Comparison of ENCODE assay signal across 8 mouse cellular contexts in the genomic region with DNA sequence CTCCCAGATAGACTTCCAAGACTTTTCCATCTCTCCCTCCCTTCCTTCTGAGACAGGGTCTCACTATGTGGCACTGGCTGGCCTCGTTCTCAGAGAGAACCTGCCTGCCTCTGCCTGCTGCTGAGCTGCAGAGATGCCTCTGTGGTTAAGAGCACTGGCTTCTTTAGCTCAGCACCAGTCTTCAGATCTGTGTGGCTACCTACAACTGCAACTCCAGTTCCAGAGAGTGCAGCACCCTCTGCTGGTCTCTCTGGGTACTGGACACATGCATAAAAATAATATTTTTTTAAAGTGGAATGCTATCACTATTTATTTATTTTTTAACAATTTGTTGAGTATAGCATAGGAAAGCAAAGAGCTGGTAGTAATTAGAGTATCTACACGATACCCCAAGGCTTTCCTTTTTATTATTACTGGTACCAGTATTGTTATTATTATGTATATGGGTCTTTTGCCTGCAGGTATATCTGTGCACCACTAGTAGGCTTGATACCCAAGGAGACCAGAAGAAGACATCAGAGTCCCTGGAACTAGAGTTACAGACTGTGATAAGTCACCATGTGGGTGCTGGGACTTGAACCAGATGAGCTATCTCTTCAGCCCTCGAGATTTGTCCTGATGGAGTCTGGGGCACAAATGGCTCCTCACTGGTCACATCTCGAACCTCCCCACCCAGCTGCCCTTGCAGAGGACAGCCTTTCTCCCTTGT. TPM values are rescaled to one million over a fixed set of nuclear protein-coding genes. Genes with fewer than 3 reads are reported as not detected.
DNase-seq lines count a peak whose midpoint lies in the region; ATAC-seq and TF ChIP-seq lines count a peak whose summit lies in the region.

No protein-coding gene starts in this region.

- TF ChIP-seq POLR2A in embryonic fibroblast, embryonic 13.5 days (IDR thresholded peaks at IDR 0.05; ENCODE audit: low read depth, low read length) = no peak

- no peak overlapping the region for H3K4me3 ChIP-seq in kidney, postnatal 0 days (replicated peaks; ENCODE audit: low read depth, low read length)
- no peak overlapping the region for H3K4me3 ChIP-seq in kidney, embryonic 15.5 days (replicated peaks)
- H3K4me3 ChIP-seq in embryonic fibroblast, embryonic 13.5 days (ENCODE audit: insufficient read depth, low read length) = no peak overlapping the region

- no peaks in the 10 kb centered on the region for H3K9me3 ChIP-seq in kidney, postnatal 0 days (replicated peaks; ENCODE audit: low read length)
- no peaks in the 10 kb centered on the region; the same call in 1 of the 2 replicates for H3K9me3 ChIP-seq in kidney, embryonic 15.5 days (replicated peaks)

- H3K4me1 ChIP-seq in kidney, postnatal 0 days (replicated peaks; ENCODE audit: insufficient read depth, low read length) = no peaks in the 10 kb centered on the region
- H3K4me1 ChIP-seq in kidney, embryonic 15.5 days = peaks cover 4% of the 10 kb centered on the region; the same call in 1 of the 2 replicates
- H3K4me1 ChIP-seq in embryonic fibroblast, embryonic 13.5 days (ENCODE audit: control insufficient read depth, insufficient read depth, low read length) = no peaks in the 10 kb centered on the region

- H3K9ac ChIP-seq in kidney, postnatal 0 days (ENCODE audit: low read depth, low read length) = no peak overlapping the region
- H3K9ac ChIP-seq in kidney, embryonic 15.5 days = no peak overlapping the region

- WGBS in kidney, postnatal 0 days = 78% methylated on average over 4 of the region's 4 CpGs
- 68% methylated on average over 4 of the region's 4 CpGs for WGBS in kidney, embryonic 15.5 days

- TF ChIP-seq CTCF in kidney, postnatal 0 days (IDR thresholded peaks at IDR 0.05; ENCODE audit: low read depth) = peak; percentile 73
- peak; percentile 22; the same call in 1 of the 2 replicates for TF ChIP-seq CTCF in embryonic fibroblast, embryonic 13.5 days (IDR thresholded peaks at IDR 0.05; ENCODE audit: borderline replicate concordance, insufficient read depth, low read length)

- ATAC-seq in kidney, postnatal 0 days (replicated peaks; ENCODE audit: low FRiP score, low read depth) = peak; percentile 48; the same call in 1 of the 2 replicates
- no peak for ATAC-seq in kidney, embryonic 15.5 days (replicated peaks; ENCODE audit: low FRiP score)

- no peaks in the 10 kb centered on the region for H3K36me3 ChIP-seq in kidney, postnatal 0 days (ENCODE audit: insufficient read depth, low read length)
- H3K36me3 ChIP-seq in kidney, embryonic 15.5 days = no peaks in the 10 kb centered on the region

- no peak overlapping the region for H3K4me2 ChIP-seq in kidney, postnatal 0 days (ENCODE audit: low read length)
- no peak overlapping the region for H3K4me2 ChIP-seq in kidney, embryonic 15.5 days

- DNase-seq in adrenal gland, adult 18-20 months (ENCODE audit: low spot score in 2 of 2) = peak; percentile 64 to 76
- no peak for DNase-seq in adrenal gland, adult 8-10 months
- DNase-seq in kidney, postnatal 0 days (ENCODE audit: low spot score) = peak; percentile 41
- DNase-seq in MN1 (ENCODE audit: low spot score) = peak; percentile 65
- peak; percentile 48 to 63 for DNase-seq in lung, adult 18-20 months
- DNase-seq in spleen, postnatal 36 days (ENCODE audit: low spot score in 2 of 2) = peak; percentile 46 to 48

- no peaks in the 10 kb centered on the region for H3K27me3 ChIP-seq in kidney, postnatal 0 days (ENCODE audit: insufficient read depth, low read length)
- no peaks in the 10 kb centered on the region for H3K27me3 ChIP-seq in kidney, embryonic 15.5 days

- no peak overlapping the region for H3K27ac ChIP-seq in kidney, postnatal 0 days
- no peak overlapping the region for H3K27ac ChIP-seq in kidney, embryonic 15.5 days
- no peak overlapping the region for H3K27ac ChIP-seq in embryonic fibroblast, embryonic 13.5 days (ENCODE audit: insufficient read depth, low read length)

RNA-seq across cellular contexts. Expression of a gene that starts 13.0 kb away (rescaled TPM):
- total RNA-seq in adrenal gland, adult 18-20 months (2021) = 10 to 100 TPM; 61.9 to 78.4 TPM
- total RNA-seq in adrenal gland, adult 8-10 months (2022) = 10 to 100 TPM; 57.5 to 93.6 (median 80.2) TPM
- 56.2 and 60.3 TPM in 2 replicates for polyA plus RNA-seq in kidney, postnatal 0 days (2015; fragmentation: Nextera tagmentation; extraction: Ambion mirVana)
- polyA plus RNA-seq in kidney, embryonic 15.5 days (2015; fragmentation: Nextera tagmentation; extraction: Ambion mirVana) = 58.2 and 73.7 TPM in 2 replicates
- 39.5 and 53.4 TPM in 2 replicates for polyA plus RNA-seq in embryonic fibroblast, embryonic 13.5 days (2011; ENCODE audit: insufficient read length, low read depth, missing spikeins)

RNA-seq across cellular contexts. Expression of a gene that starts 43.1 kb away (rescaled TPM):
- 100 to 1,000 TPM; 605 to 839 TPM for total RNA-seq in adrenal gland, adult 18-20 months (2021)
- total RNA-seq in adrenal gland, adult 8-10 months (2022) = 1,000 to 10,000 TPM in 3 of 4 experiments, 100 to 1,000 TPM in 1; 688 to 1,713 (median 1,219) TPM
- polyA plus RNA-seq in kidney, postnatal 0 days (2015; fragmentation: Nextera tagmentation; extraction: Ambion mirVana) = 0.76 and 0.88 TPM in 2 replicates
- polyA plus RNA-seq in kidney, embryonic 15.5 days (2015; fragmentation: Nextera tagmentation; extraction: Ambion mirVana) = 5.3 and 11.4 TPM in 2 replicates
- polyA plus RNA-seq in embryonic fibroblast, embryonic 13.5 days (2011; ENCODE audit: insufficient read length, low read depth, missing spikeins) = 0.70 and 1.1 TPM in 2 replicates

RNA-seq across cellular contexts. Expression of a gene that starts 55.3 kb away (rescaled TPM):
- total RNA-seq in adrenal gland, adult 18-20 months (2021) = 100 to 1,000 TPM; 725 to 859 TPM
- total RNA-seq in adrenal gland, adult 8-10 months (2022) = 100 to 1,000 TPM; 425 to 852 (median 611) TPM
- 1,354 and 1,434 TPM in 2 replicates for polyA plus RNA-seq in kidney, postnatal 0 days (2015; fragmentation: Nextera tagmentation; extraction: Ambion mirVana)
- 771 and 842 TPM in 2 replicates for polyA plus RNA-seq in kidney, embryonic 15.5 days (2015; fragmentation: Nextera tagmentation; extraction: Ambion mirVana)
- polyA plus RNA-seq in embryonic fibroblast, embryonic 13.5 days (2011; ENCODE audit: insufficient read length, low read depth, missing spikeins) = 205 and 215 TPM in 2 replicates
